Mouse (Mus musculus) heart, adult 2 months (tissue): ENCODE data around the gene Ggcx. TPM values are rescaled to one million over a fixed set of nuclear protein-coding genes. Genes with fewer than 3 reads are reported as not detected.

ENCODE experiments used
- DNase-seq, 2 experiments: peaks; one replicate each; pipeline ENCODE4 v3.0.0; 2021
- H3K27ac ChIP-seq: fragments of 200-600 bp; 2 replicates; pipeline ENCODE4 v1.8.1; 2022
- H3K27me3 ChIP-seq: fragments of 200-500 bp; 2 replicates; pipeline ENCODE4 v1.6.1; 2012; ENCODE audit warnings: mild to moderate bottlenecking, low read length, inconsistent platforms, mixed read lengths; ENCODE audit not compliant: control insufficient read depth, insufficient read depth
- H3K36me3 ChIP-seq: fragments of 200-500 bp; 2 replicates; pipeline ENCODE4 v1.6.1; 2012; ENCODE audit warnings: low read length, inconsistent platforms; ENCODE audit not compliant: control insufficient read depth, insufficient read depth
- H3K4me1 ChIP-seq: fragments of 200-500 bp; 2 replicates; pipeline ENCODE4 v1.6.1; 2011; ENCODE audit warnings: low read length; ENCODE audit not compliant: control insufficient read depth, insufficient read depth
- H3K4me3 ChIP-seq: fragments of 200-600 bp; 2 replicates; pipeline ENCODE4 v1.8.1; 2022
- H3K79me2 ChIP-seq: fragments of 200-500 bp; replicated peaks from 2 replicates; pipeline ENCODE4 v1.6.1; 2012; ENCODE audit warnings: mild to moderate bottlenecking, inconsistent platforms, low read length, moderate library complexity, mixed read lengths; ENCODE audit not compliant: control insufficient read depth, insufficient read depth
- H3K9ac ChIP-seq: fragments of 200-500 bp; 2 replicates; pipeline ENCODE4 v1.6.1; 2012; ENCODE audit warnings: low read depth, mild to moderate bottlenecking, control low read depth, inconsistent platforms, low read length, mixed read lengths
- CTCF ChIP-seq: fragments of 200-600 bp; IDR thresholded peaks from 2 replicates; pipeline ENCODE4 v1.8.1; 2022; ENCODE audit warnings: antibody characterized with exemption, mild to moderate bottlenecking, moderate library complexity
- EP300 ChIP-seq: fragments of 200-500 bp; IDR thresholded peaks from 2 replicates; pipeline ENCODE4 v1.6.1; 2011; ENCODE audit warnings: low read depth, low read length, control low read depth; ENCODE audit not compliant: insufficient read depth
- POLR2A ChIP-seq: fragments of 200-500 bp; IDR thresholded peaks from 2 replicates; pipeline ENCODE4 v1.6.1; 2011; ENCODE audit warnings: mild to moderate bottlenecking, low read depth, low read length, control low read depth; ENCODE audit not compliant: insufficient read depth
- WGBS: fragments of 180-500 bp; shearing (Covaris S2); methylation state at CpG from one replicate; pipeline ENCODE4 v1.1.7; 2018; 5-methylcytosine and 5-hydroxymethylcytosine counted together
- intact Hi-C: fragments of 180-260 bp; cut with DNase I; formaldehyde crosslinking; loops from one replicate; pipeline ENCODE4 v1.15.1; 2025
- polyA plus RNA-seq: library from polyadenylated mRNA; depleted of rRNA; stranded (reverse); fragments of >200 nt; gene quantifications from 2 replicates; pipeline ENCODE4 v1.2.3, GENCODE M21; 2012
- total RNA-seq, 2 experiments: library from RNA; stranded (reverse); gene quantifications; 2 replicates each; pipeline ENCODE4 v1.2.3; 2021

The Ggcx gene
- total and polyA plus RNA-seq, 3 experiments: 19.3 to 32.5 (median 30.4) TPM

DNA sequence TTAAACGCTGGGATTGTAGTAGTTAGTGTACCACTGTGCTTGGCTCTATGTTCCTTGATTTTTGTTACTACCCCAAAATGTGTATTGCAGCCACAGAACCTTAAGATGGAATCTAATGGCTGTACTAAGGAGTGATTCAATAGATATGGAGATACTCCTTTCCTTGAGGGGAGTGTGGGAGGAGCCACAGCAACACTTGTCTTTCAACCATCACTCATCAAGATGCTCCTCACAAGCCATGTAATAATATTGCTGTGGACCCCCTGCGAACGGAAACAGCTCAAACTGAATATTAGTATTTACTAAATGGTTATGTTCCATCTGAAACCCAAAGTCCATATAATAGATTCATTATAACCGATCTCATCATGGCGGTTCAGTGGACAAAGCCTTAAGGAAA is 24.1 kb downstream of the Ggcx start:
- no peak for DNase-seq
- TF ChIP-seq POLR2A (no peak), CTCF (no peak)
- Histone ChIP-seq H3K4me3 (peak overlapping the region; percentile 77), H3K36me3 (peaks cover 48% of the 10 kb centered on the region), H3K27me3 (no peaks in the 10 kb centered on the region), H3K79me2 (peaks cover 4% of the 10 kb centered on the region; the same call in 1 of the 2 replicates), H3K4me1 (peaks cover 8% of the 10 kb centered on the region), H3K9ac (peak overlapping the region; percentile 100), H3K27ac (peak overlapping the region; percentile 97)
- intact Hi-C loops: no loop called here
- 2% methylated on average over 5 of the region's 5 CpGs for WGBS

DNA sequence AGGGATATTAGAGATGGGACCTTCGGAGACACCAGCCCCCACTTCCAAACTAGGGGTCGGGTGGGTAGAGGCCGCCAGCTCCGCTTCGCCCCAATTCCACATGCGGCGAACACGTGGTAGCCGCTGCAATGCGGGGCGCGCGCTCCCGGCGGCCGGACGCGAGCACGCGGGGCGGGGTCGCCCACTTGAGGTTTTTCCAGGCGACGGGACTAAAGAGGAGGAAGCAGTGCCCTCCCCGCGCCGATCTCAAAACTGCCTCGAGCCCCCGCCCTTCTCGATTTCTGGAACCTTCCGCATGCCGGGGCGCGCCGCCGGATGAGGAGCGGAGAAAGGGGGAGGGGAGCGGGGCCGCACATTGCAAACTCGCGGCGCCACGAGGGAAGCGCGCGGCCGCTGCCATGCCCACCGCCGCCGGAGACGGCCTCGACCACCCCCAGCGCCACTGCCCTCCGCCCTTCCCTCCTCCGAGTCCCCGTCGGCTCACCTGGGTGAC is 24.8 kb downstream of the Ggcx start:
- TF ChIP-seq CTCF (no peak), EP300 (peak; percentile 20; the same call in 1 of the 2 replicates)
- intact Hi-C loops: loop anchor here (1.0 kb wide), 1 partner anchor 73 kb away; no protein-coding TSS in a partner anchor
- peak; percentile 95 for DNase-seq
- WGBS: under 1% methylated on average over 56 of the region's 57 CpGs
- H3K36me3 ChIP-seq: peaks cover 41% of the 10 kb centered on the region
- peaks cover 8% of the 10 kb centered on the region for H3K4me1 ChIP-seq
- H3K9ac ChIP-seq: peak overlapping the region; percentile 100
- peaks cover 4% of the 10 kb centered on the region; the same call in 1 of the 2 replicates for H3K79me2 ChIP-seq
- H3K4me3 ChIP-seq: peak overlapping the region; percentile 77
- peak overlapping the region; percentile 97 for H3K27ac ChIP-seq
- H3K27me3 ChIP-seq: no peaks in the 10 kb centered on the region

GRCm38 (mm10) chr6:72439355-72440185 is 25.5 kb downstream of the Ggcx start, which contains the start of gene Mat2a:
Mat2a (minus strand) TSS chr6:72439558.
- TF ChIP-seq POLR2A: peak; percentile 99
- peak; percentile 93 for TF ChIP-seq CTCF
- TF ChIP-seq EP300: peak; percentile 84
- Histone ChIP-seq H3K4me1 (peaks cover 8% of the 10 kb centered on the region), H3K4me3 (peak within 1 kb of the TSS; percentile 77), H3K79me2 (peaks cover 4% of the 10 kb centered on the region; the same call in 1 of the 2 replicates), H3K27me3 (no peaks in the 10 kb centered on the region), H3K27ac (peak within 1 kb of the TSS; percentile 97), H3K36me3 (peaks cover 36% of the 10 kb centered on the region), H3K9ac (peak within 1 kb of the TSS; percentile 100)
- peak; percentile 96 to 97 for DNase-seq
- intact Hi-C loops: loop anchor here (1.0 to 5.0 kb wide), 4 partner anchors 23 to 73 kb away; partner anchors contain the start of gene Ggcx
- WGBS: under 1% methylated on average over 76 of the region's 77 CpGs

GRCm38 (mm10) chr6:72440186-72440990 is 26.3 kb downstream of the Ggcx start:
- Histone ChIP-seq H3K27ac (peak overlapping the region; percentile 97), H3K9ac (peak overlapping the region; percentile 98), H3K79me2 (peaks cover 4% of the 10 kb centered on the region; the same call in 1 of the 2 replicates), H3K27me3 (no peaks in the 10 kb centered on the region), H3K4me3 (peak overlapping the region; percentile 77), H3K36me3 (peaks cover 28% of the 10 kb centered on the region), H3K4me1 (peaks cover 6% of the 10 kb centered on the region)
- intact Hi-C loops: loop anchor here (2.0 to 5.0 kb wide), 3 partner anchors 22 to 52 kb away; partner anchors contain the start of gene Ggcx
- WGBS: 9% methylated on average over 17 of the region's 17 CpGs
- peak in 1 of 2 experiments; percentile 23 for DNase-seq
- TF ChIP-seq EP300: 0 out of 2 replicates have a peak, but pooled peaks have one; percentile 42
- TF ChIP-seq CTCF: no peak

DNA sequence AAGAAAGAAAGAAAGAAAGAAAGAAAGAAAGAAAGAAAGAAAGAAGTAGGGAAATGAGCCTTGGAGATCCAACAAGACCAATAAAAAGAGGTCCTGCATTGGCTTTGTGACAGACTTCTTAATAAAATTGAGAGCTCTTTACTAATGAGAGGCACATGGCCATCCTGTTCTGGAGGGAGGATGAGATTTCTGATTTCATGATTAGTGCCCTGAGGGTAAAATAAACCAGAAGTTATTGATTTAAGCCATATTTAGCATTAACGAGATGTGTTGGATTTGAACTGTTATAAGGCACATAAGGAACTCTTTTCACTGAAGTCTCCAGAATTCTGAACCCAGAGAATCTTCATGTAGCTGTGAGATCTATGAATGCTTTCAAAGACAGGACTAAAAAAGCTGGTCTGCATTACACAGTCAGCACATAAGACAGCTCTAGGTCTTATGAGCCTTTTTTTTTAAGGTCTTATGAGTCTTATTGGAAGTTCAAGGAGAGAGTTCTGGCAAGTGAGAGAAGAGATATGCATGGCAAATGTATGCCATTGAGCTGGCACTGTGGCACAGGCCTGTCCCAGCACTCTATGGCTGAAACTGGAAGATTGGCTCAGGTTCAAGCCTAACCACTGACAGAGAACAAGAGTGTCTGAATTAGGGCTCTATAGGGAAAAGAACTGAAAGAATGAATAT is 29.0 kb downstream of the Ggcx start:
- Histone ChIP-seq H3K27me3 (no peaks in the 10 kb centered on the region), H3K9ac (no peak overlapping the region), H3K36me3 (peaks cover 3% of the 10 kb centered on the region), H3K4me1 (peaks cover 4% of the 10 kb centered on the region), H3K27ac (no peak overlapping the region), H3K79me2 (peaks cover 3% of the 10 kb centered on the region; the same call in 1 of the 2 replicates), H3K4me3 (no peak overlapping the region)
- intact Hi-C loops: loop anchor here (5.0 kb wide), 1 partner anchor 49 kb away; no protein-coding TSS in a partner anchor
- TF ChIP-seq EP300 (no peak), POLR2A (no peak), CTCF (no peak)
- DNase-seq: no peak
- 84% methylated on average over 1 of the region's 1 CpGs for WGBS
